ENCODE assay signal across 23 mouse cellular contexts in the genomic region with DNA sequence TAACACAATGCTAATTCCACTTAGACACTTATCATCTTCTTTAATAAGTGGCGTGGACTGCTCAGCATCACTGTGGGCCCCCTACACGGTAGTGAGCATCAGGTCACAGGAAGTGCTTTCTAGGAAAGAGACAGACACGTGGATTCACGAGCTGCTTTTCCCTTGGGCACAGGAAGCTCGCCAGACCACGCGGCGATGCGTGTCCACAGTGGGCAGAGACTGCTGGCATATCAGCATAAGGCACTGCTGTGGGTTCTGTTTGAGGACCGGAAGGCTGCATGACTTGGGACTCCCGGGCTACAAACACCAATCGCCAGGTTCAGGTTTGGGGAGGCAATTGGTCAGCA. TPM values are rescaled to one million over a fixed set of nuclear protein-coding genes. Genes with fewer than 3 reads are reported as not detected.
A peak's percentile ranks its signal among the peaks of the same experiment; 100 is the strongest.
DNase-seq lines count a peak whose midpoint lies in the region; ATAC-seq and TF ChIP-seq lines count a peak whose summit lies in the region.
"Had no signal": no experiment of that assay in that cellular context is flagged by ENCODE, and none has a peak within 500 bp of the region (broad histone marks: within the 10 kb centered on the region; RNA-seq: fewer than 3 reads in every experiment).

No protein-coding gene starts in this region.

- DNase-seq in cerebellum, postnatal 14 days: peak; percentile 15 to 30
- no peak for DNase-seq in cerebellum, postnatal 4 days (ENCODE audit: low spot score in 2 of 2)
- DNase-seq in midbrain, embryonic 11.5 days (ENCODE audit: low spot score, missing footprints): peak; percentile 62
- no peak for DNase-seq in midbrain, postnatal 0 days (ENCODE audit: low spot score)
- peak; percentile 34 for DNase-seq in ZHBTc4 (ENCODE audit: low read depth, low spot score)
- no peak for DNase-seq in limb, embryonic 10.5 days (ENCODE audit: low spot score)
- DNase-seq in thymus, postnatal 4 days: no peak
- DNase-seq: adrenal gland, postnatal 10 days; cerebellum, adult 8-10 months; gastrocnemius, adult 2 months; kidney, adult 9 months; kidney, postnatal 14 days; liver, embryonic 13.5 days; lung, embryonic 14.5 days had no signal

- ATAC-seq in midbrain, embryonic 11.5 days (ENCODE audit: low FRiP score): no peak
- no peak for ATAC-seq in midbrain, postnatal 0 days (ENCODE audit: low FRiP score)
- ATAC-seq in liver, embryonic 12.5 days: no peak
- ATAC-seq: CD4-positive, CD25-positive, alpha-beta regulatory T cell, adult 4 months; hindbrain, embryonic 16.5 days; intestine, embryonic 15.5 days; midbrain, embryonic 15.5 days had no signal

- no peak overlapping the region for H3K9ac ChIP-seq in midbrain, embryonic 11.5 days (ENCODE audit: low read length)
- no peak overlapping the region for H3K9ac ChIP-seq in midbrain, postnatal 0 days (replicated peaks; ENCODE audit: low read length, poor library complexity, severe bottlenecking)
- no peak overlapping the region for H3K9ac ChIP-seq in liver, embryonic 12.5 days
- H3K9ac ChIP-seq: intestine, embryonic 15.5 days; limb, embryonic 13.5 days; liver, embryonic 13.5 days; lung, embryonic 14.5 days; midbrain, embryonic 15.5 days had no signal

- H3K36me3 ChIP-seq in midbrain, embryonic 11.5 days (ENCODE audit: control insufficient read depth, insufficient read depth, low read length): no peaks in the 10 kb centered on the region
- H3K36me3 ChIP-seq in midbrain, postnatal 0 days (ENCODE audit: insufficient read depth, low read length): no peaks in the 10 kb centered on the region
- H3K36me3 ChIP-seq in limb, embryonic 10.5 days: no peaks in the 10 kb centered on the region
- H3K36me3 ChIP-seq in liver, embryonic 12.5 days: no peaks in the 10 kb centered on the region
- H3K36me3 ChIP-seq: intestine, embryonic 15.5 days; limb, embryonic 13.5 days; liver, embryonic 13.5 days; midbrain, embryonic 15.5 days had no signal

- TF ChIP-seq CTCF in midbrain, postnatal 0 days (IDR thresholded peaks at IDR 0.05): no peak

- no peak overlapping the region for H3K4me3 ChIP-seq in midbrain, embryonic 11.5 days (ENCODE audit: low read depth, low read length)
- no peak overlapping the region for H3K4me3 ChIP-seq in midbrain, postnatal 0 days (ENCODE audit: low read depth, low read length)
- no peak overlapping the region for H3K4me3 ChIP-seq in limb, embryonic 10.5 days
- H3K4me3 ChIP-seq in liver, embryonic 12.5 days: no peak overlapping the region
- H3K4me3 ChIP-seq: forebrain, embryonic 10.5 days; gastrocnemius, adult 2 months; intestine, embryonic 15.5 days; limb, embryonic 13.5 days; liver, embryonic 13.5 days; midbrain, embryonic 15.5 days had no signal

- no peaks in the 10 kb centered on the region for H3K9me3 ChIP-seq in midbrain, embryonic 11.5 days (ENCODE audit: control insufficient read depth, low read length)
- H3K9me3 ChIP-seq in midbrain, postnatal 0 days (ENCODE audit: low read length): no peaks in the 10 kb centered on the region
- no peaks in the 10 kb centered on the region for H3K9me3 ChIP-seq in limb, embryonic 10.5 days (replicated peaks)
- no peaks in the 10 kb centered on the region for H3K9me3 ChIP-seq in liver, embryonic 12.5 days (replicated peaks)
- H3K9me3 ChIP-seq: forebrain, embryonic 10.5 days; intestine, embryonic 15.5 days; limb, embryonic 13.5 days; liver, embryonic 13.5 days; midbrain, embryonic 15.5 days had no signal

- 84% methylated on average over 12 of the region's 12 CpGs for WGBS in midbrain, embryonic 11.5 days
- WGBS in midbrain, postnatal 0 days: 84% methylated on average over 12 of the region's 12 CpGs
- 74% methylated on average over 12 of the region's 12 CpGs for WGBS in limb, embryonic 10.5 days
- WGBS in liver, embryonic 12.5 days (ENCODE audit: insufficient replicate concordance): 57% methylated on average over 12 of the region's 12 CpGs

- H3K4me1 ChIP-seq in midbrain, embryonic 11.5 days (ENCODE audit: control insufficient read depth, insufficient read depth, low read length): no peaks in the 10 kb centered on the region
- H3K4me1 ChIP-seq in midbrain, postnatal 0 days (ENCODE audit: insufficient read depth, low read length): no peaks in the 10 kb centered on the region
- peaks cover 11% of the 10 kb centered on the region for H3K4me1 ChIP-seq in limb, embryonic 10.5 days
- no peaks in the 10 kb centered on the region for H3K4me1 ChIP-seq in liver, embryonic 12.5 days
- H3K4me1 ChIP-seq: liver, embryonic 13.5 days; midbrain, embryonic 15.5 days had no signal

- no peak overlapping the region for H3K4me2 ChIP-seq in midbrain, embryonic 11.5 days
- H3K4me2 ChIP-seq in midbrain, postnatal 0 days (ENCODE audit: low read depth, low read length, poor library complexity, severe bottlenecking): no peak overlapping the region
- H3K4me2 ChIP-seq in liver, embryonic 12.5 days: no peak overlapping the region
- H3K4me2 ChIP-seq: heart, embryonic 11.5 days; intestine, embryonic 15.5 days; limb, embryonic 13.5 days; liver, embryonic 13.5 days; lung, embryonic 14.5 days; midbrain, embryonic 15.5 days had no signal

- no peak overlapping the region for H3K27ac ChIP-seq in midbrain, embryonic 11.5 days (ENCODE audit: low read depth, low read length)
- H3K27ac ChIP-seq in midbrain, postnatal 0 days (ENCODE audit: low read depth, low read length): no peak overlapping the region
- H3K27ac ChIP-seq in limb, embryonic 10.5 days: 0 out of 2 replicates have a peak overlapping the region, but pooled peaks have one; percentile 3
- H3K27ac ChIP-seq in liver, embryonic 12.5 days: no peak overlapping the region
- H3K27ac ChIP-seq: forebrain, embryonic 10.5 days; gastrocnemius, adult 2 months; intestine, embryonic 15.5 days; limb, embryonic 13.5 days; liver, embryonic 13.5 days; midbrain, embryonic 15.5 days had no signal

- no peaks in the 10 kb centered on the region for H3K27me3 ChIP-seq in midbrain, embryonic 11.5 days (ENCODE audit: control insufficient read depth, insufficient read depth, low read length)
- no peaks in the 10 kb centered on the region for H3K27me3 ChIP-seq in midbrain, postnatal 0 days (ENCODE audit: insufficient read depth, low read length)
- peaks cover 41% of the 10 kb centered on the region for H3K27me3 ChIP-seq in limb, embryonic 10.5 days (ENCODE audit: low read depth, poor library complexity, severe bottlenecking)
- no peaks in the 10 kb centered on the region for H3K27me3 ChIP-seq in liver, embryonic 12.5 days (replicated peaks)
- H3K27me3 ChIP-seq: intestine, embryonic 15.5 days; liver, embryonic 13.5 days; midbrain, embryonic 15.5 days had no signal

RNA-seq across cellular contexts. Expression of a gene that starts 22.7 kb away (rescaled TPM):
- polyA plus RNA-seq in midbrain, embryonic 11.5 days (2014; fragmentation: Nextera tagmentation; extraction: Ambion mirVana): 1.2 and 1.5 TPM in 2 replicates
- total RNA-seq in midbrain, postnatal 0 days (2014; rRNA removed): 1.2 TPM in 2 replicates
- 0.60 and 0.85 TPM in 2 replicates for polyA plus RNA-seq in midbrain, postnatal 0 days (2015; fragmentation: Nextera tagmentation; extraction: Ambion mirVana)
- polyA plus RNA-seq in limb, embryonic 10.5 days (2016; fragmentation: Nextera tagmentation; extraction: Ambion mirVana): 1.1 and 2.2 TPM in 2 replicates
- polyA plus RNA-seq in liver, embryonic 12.5 days (2016; fragmentation: Nextera tagmentation; extraction: Ambion mirVana): 0.02 and 0.05 TPM in 2 replicates
- total RNA-seq: MEL had no signal
- polyA plus RNA-seq: CD4-positive, CD25-positive, alpha-beta regulatory T cell, adult 4 months had no signal

Comparison
In these comparisons a context has a peak if more than half of its experiments do, and no peak if none do; other contexts are left out.
1. DNase-seq: peak in cerebellum, postnatal 14 days (2 of 2), midbrain, embryonic 11.5 days (single experiment) and ZHBTc4 (single experiment); none in cerebellum, postnatal 4 days (0 of 2), midbrain, postnatal 0 days (single experiment), limb, embryonic 10.5 days (single experiment) and thymus, postnatal 4 days (single experiment).